In the genomic region with DNA sequence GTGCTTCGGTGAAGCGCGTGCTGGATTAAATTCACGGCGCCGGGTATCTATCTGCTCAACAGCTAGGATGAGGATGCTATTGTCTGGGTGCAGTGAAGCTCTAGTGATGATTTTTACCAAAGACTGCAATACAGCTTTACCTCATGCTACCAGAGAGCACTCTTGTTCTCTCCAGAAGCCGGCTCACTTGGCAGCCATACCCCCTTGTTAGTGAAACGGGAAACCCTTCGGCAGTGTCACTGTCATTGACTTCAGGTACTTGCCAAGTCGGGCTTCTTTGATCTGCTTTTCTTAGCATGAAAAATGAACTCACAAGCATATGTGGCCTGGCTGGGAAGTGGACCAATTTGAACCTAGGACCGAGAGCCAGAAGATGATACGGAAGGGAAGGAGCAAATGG, we compare ENCODE assay signal across 20 mouse cellular contexts.
A peak's percentile ranks its signal among the peaks of the same experiment; 100 is the strongest.
DNase-seq lines count a peak whose midpoint lies in the region; ATAC-seq and TF ChIP-seq lines count a peak whose summit lies in the region.
"Had no signal": no experiment of that assay in that cellular context is flagged by ENCODE, and none has a peak within 500 bp of the region (broad histone marks: within the 10 kb centered on the region; RNA-seq: fewer than 3 reads in every experiment).

No protein-coding gene starts in this region.

- H3K27ac ChIP-seq in embryonic facial prominence, embryonic 14.5 days (replicated peaks; ENCODE audit: low read depth, low read length): no peak overlapping the region
- H3K27ac ChIP-seq in embryonic facial prominence, embryonic 10.5 days (replicated peaks): no peak overlapping the region
- no peak overlapping the region for H3K27ac ChIP-seq in forebrain, postnatal 0 days (ENCODE audit: low read depth, low read length)
- H3K27ac ChIP-seq in forebrain, embryonic 12.5 days: no peak overlapping the region
- H3K27ac ChIP-seq in hindbrain, postnatal 0 days: no peak overlapping the region
- H3K27ac ChIP-seq in hindbrain, embryonic 16.5 days (ENCODE audit: low read depth, low read length): no peak overlapping the region
- H3K27ac ChIP-seq in limb, embryonic 10.5 days: no peak overlapping the region
- H3K27ac ChIP-seq in midbrain, embryonic 14.5 days (replicated peaks; ENCODE audit: low read depth, low read length): no peak overlapping the region
- H3K27ac ChIP-seq: heart, adult 2 months; heart, embryonic 15.5 days; hindbrain, embryonic 13.5 days; kidney, embryonic 15.5 days had no signal

- no peak overlapping the region for H3K4me3 ChIP-seq in embryonic facial prominence, embryonic 14.5 days (ENCODE audit: low read depth, low read length)
- no peak overlapping the region for H3K4me3 ChIP-seq in embryonic facial prominence, embryonic 10.5 days
- H3K4me3 ChIP-seq in forebrain, postnatal 0 days (ENCODE audit: low read depth, low read length): no peak overlapping the region
- H3K4me3 ChIP-seq in forebrain, embryonic 12.5 days (replicated peaks): no peak overlapping the region
- no peak overlapping the region for H3K4me3 ChIP-seq in hindbrain, postnatal 0 days (ENCODE audit: low read length)
- H3K4me3 ChIP-seq in hindbrain, embryonic 16.5 days (ENCODE audit: low read length): no peak overlapping the region
- H3K4me3 ChIP-seq in limb, embryonic 10.5 days: no peak overlapping the region
- no peak overlapping the region for H3K4me3 ChIP-seq in midbrain, embryonic 14.5 days (replicated peaks; ENCODE audit: low read depth, low read length)
- H3K4me3 ChIP-seq: heart, adult 2 months; heart, embryonic 15.5 days; hindbrain, embryonic 13.5 days; kidney, embryonic 15.5 days had no signal

- no peak for TF ChIP-seq CTCF in forebrain, postnatal 0 days (IDR thresholded peaks at IDR 0.05; ENCODE audit: low read depth)
- TF ChIP-seq CTCF in hindbrain, postnatal 0 days (IDR thresholded peaks at IDR 0.05; ENCODE audit: low read depth): no peak

- H3K9ac ChIP-seq in embryonic facial prominence, embryonic 14.5 days (ENCODE audit: low read depth, low read length): no peak overlapping the region
- H3K9ac ChIP-seq in forebrain, postnatal 0 days: no peak overlapping the region
- H3K9ac ChIP-seq in forebrain, embryonic 12.5 days: no peak overlapping the region
- H3K9ac ChIP-seq in hindbrain, postnatal 0 days (replicated peaks; ENCODE audit: low read length): no peak overlapping the region
- no peak overlapping the region for H3K9ac ChIP-seq in hindbrain, embryonic 16.5 days (ENCODE audit: low read depth, low read length)
- H3K9ac ChIP-seq in midbrain, embryonic 14.5 days (replicated peaks; ENCODE audit: low read length): no peak overlapping the region
- H3K9ac ChIP-seq: heart, embryonic 15.5 days; hindbrain, embryonic 13.5 days; kidney, embryonic 15.5 days had no signal

- ATAC-seq in embryonic facial prominence, embryonic 14.5 days (ENCODE audit: low read depth): peak; percentile 50; the same call in 1 of the 2 replicates
- peak; percentile 20; the same call in 1 of the 2 replicates for ATAC-seq in forebrain, postnatal 0 days
- no peak for ATAC-seq in forebrain, embryonic 12.5 days (ENCODE audit: low FRiP score)
- no peak for ATAC-seq in hindbrain, postnatal 0 days
- no peak for ATAC-seq in hindbrain, embryonic 16.5 days
- ATAC-seq in midbrain, embryonic 14.5 days (ENCODE audit: low FRiP score, low TSS enrichment): no peak
- ATAC-seq: intestine, embryonic 16.5 days had no signal

- no peaks in the 10 kb centered on the region for H3K27me3 ChIP-seq in embryonic facial prominence, embryonic 14.5 days (replicated peaks; ENCODE audit: control insufficient read depth, insufficient read depth, low read length)
- no peaks in the 10 kb centered on the region for H3K27me3 ChIP-seq in embryonic facial prominence, embryonic 10.5 days (replicated peaks; ENCODE audit: low read depth, poor library complexity, severe bottlenecking)
- no peaks in the 10 kb centered on the region for H3K27me3 ChIP-seq in forebrain, postnatal 0 days (ENCODE audit: insufficient read depth, low read length)
- no peaks in the 10 kb centered on the region for H3K27me3 ChIP-seq in forebrain, embryonic 12.5 days
- H3K27me3 ChIP-seq in hindbrain, postnatal 0 days (ENCODE audit: insufficient read depth, low read length): no peaks in the 10 kb centered on the region
- H3K27me3 ChIP-seq in hindbrain, embryonic 16.5 days (replicated peaks; ENCODE audit: control insufficient read depth, insufficient read depth, low read length): no peaks in the 10 kb centered on the region
- no peaks in the 10 kb centered on the region for H3K27me3 ChIP-seq in limb, embryonic 10.5 days (ENCODE audit: low read depth, poor library complexity, severe bottlenecking)
- no peaks in the 10 kb centered on the region for H3K27me3 ChIP-seq in midbrain, embryonic 14.5 days (ENCODE audit: control insufficient read depth, insufficient read depth, low read length)
- H3K27me3 ChIP-seq: CH12.LX; heart, embryonic 15.5 days; hindbrain, embryonic 13.5 days; kidney, embryonic 15.5 days had no signal

- peak; percentile 56 for DNase-seq in embryonic facial prominence, embryonic 14.5 days (ENCODE audit: low spot score)
- no peak for DNase-seq in embryonic facial prominence, embryonic 10.5 days (ENCODE audit: low spot score)
- peak; percentile 20 for DNase-seq in forebrain, postnatal 0 days
- peak; percentile 41 for DNase-seq in hindbrain, postnatal 0 days (ENCODE audit: low spot score)
- DNase-seq in limb, embryonic 10.5 days (ENCODE audit: low spot score): peak; percentile 23
- no peak for DNase-seq in midbrain, embryonic 14.5 days
- DNase-seq: adrenal gland, adult 2 months; adrenal gland, postnatal 25 days; cerebellum, adult 9-10 months; heart, adult 2 months; heart, postnatal 14 days; kidney, adult 2 months had no signal

- no peaks in the 10 kb centered on the region for H3K36me3 ChIP-seq in embryonic facial prominence, embryonic 14.5 days (ENCODE audit: control insufficient read depth, insufficient read depth, low read length)
- no peaks in the 10 kb centered on the region for H3K36me3 ChIP-seq in embryonic facial prominence, embryonic 10.5 days (replicated peaks)
- H3K36me3 ChIP-seq in forebrain, postnatal 0 days (ENCODE audit: insufficient read depth): no peaks in the 10 kb centered on the region
- no peaks in the 10 kb centered on the region for H3K36me3 ChIP-seq in forebrain, embryonic 12.5 days (replicated peaks)
- no peaks in the 10 kb centered on the region for H3K36me3 ChIP-seq in hindbrain, postnatal 0 days (ENCODE audit: insufficient read depth, low read length)
- no peaks in the 10 kb centered on the region for H3K36me3 ChIP-seq in hindbrain, embryonic 16.5 days (ENCODE audit: control insufficient read depth, insufficient read depth, low read length)
- no peaks in the 10 kb centered on the region for H3K36me3 ChIP-seq in limb, embryonic 10.5 days
- no peaks in the 10 kb centered on the region for H3K36me3 ChIP-seq in midbrain, embryonic 14.5 days (ENCODE audit: control insufficient read depth, insufficient read depth, low read length)
- H3K36me3 ChIP-seq: heart, embryonic 15.5 days; hindbrain, embryonic 13.5 days; kidney, embryonic 15.5 days had no signal

- H3K9me3 ChIP-seq in embryonic facial prominence, embryonic 14.5 days (ENCODE audit: control insufficient read depth, low read length): no peaks in the 10 kb centered on the region
- no peaks in the 10 kb centered on the region for H3K9me3 ChIP-seq in embryonic facial prominence, embryonic 10.5 days
- H3K9me3 ChIP-seq in forebrain, postnatal 0 days (ENCODE audit: low read length): no peaks in the 10 kb centered on the region
- no peaks in the 10 kb centered on the region for H3K9me3 ChIP-seq in forebrain, embryonic 12.5 days
- H3K9me3 ChIP-seq in hindbrain, postnatal 0 days (ENCODE audit: low read length): no peaks in the 10 kb centered on the region
- no peaks in the 10 kb centered on the region for H3K9me3 ChIP-seq in hindbrain, embryonic 16.5 days (ENCODE audit: control insufficient read depth, low read length)
- no peaks in the 10 kb centered on the region for H3K9me3 ChIP-seq in limb, embryonic 10.5 days (replicated peaks)
- H3K9me3 ChIP-seq in midbrain, embryonic 14.5 days (ENCODE audit: control insufficient read depth, low read length): no peaks in the 10 kb centered on the region
- H3K9me3 ChIP-seq: heart, embryonic 15.5 days; hindbrain, embryonic 13.5 days; kidney, embryonic 15.5 days had no signal

- no peak overlapping the region for H3K4me2 ChIP-seq in embryonic facial prominence, embryonic 14.5 days (ENCODE audit: low read depth, low read length)
- no peak overlapping the region for H3K4me2 ChIP-seq in forebrain, postnatal 0 days (ENCODE audit: low read depth)
- no peak overlapping the region for H3K4me2 ChIP-seq in forebrain, embryonic 12.5 days
- no peak overlapping the region for H3K4me2 ChIP-seq in hindbrain, postnatal 0 days (ENCODE audit: low read depth, low read length)
- H3K4me2 ChIP-seq in hindbrain, embryonic 16.5 days (ENCODE audit: low read length): no peak overlapping the region
- H3K4me2 ChIP-seq in midbrain, embryonic 14.5 days (ENCODE audit: low read length): no peak overlapping the region
- H3K4me2 ChIP-seq: heart, embryonic 11.5 days; heart, embryonic 15.5 days; hindbrain, embryonic 13.5 days; kidney, embryonic 15.5 days had no signal

- no peaks in the 10 kb centered on the region for H3K4me1 ChIP-seq in embryonic facial prominence, embryonic 14.5 days (ENCODE audit: control insufficient read depth, insufficient read depth, low read length)
- peaks cover 13% of the 10 kb centered on the region for H3K4me1 ChIP-seq in embryonic facial prominence, embryonic 10.5 days
- 0 out of 2 replicates have a peak, but pooled peaks cover 3% of the 10 kb centered on the region for H3K4me1 ChIP-seq in forebrain, postnatal 0 days (ENCODE audit: insufficient read depth)
- H3K4me1 ChIP-seq in forebrain, embryonic 12.5 days: no peaks in the 10 kb centered on the region
- H3K4me1 ChIP-seq in hindbrain, postnatal 0 days (ENCODE audit: insufficient read depth, low read length): no peaks in the 10 kb centered on the region
- no peaks in the 10 kb centered on the region for H3K4me1 ChIP-seq in hindbrain, embryonic 16.5 days (ENCODE audit: control insufficient read depth, insufficient read depth, low read depth, low read length)
- peaks cover 47% of the 10 kb centered on the region for H3K4me1 ChIP-seq in limb, embryonic 10.5 days
- H3K4me1 ChIP-seq in midbrain, embryonic 14.5 days (ENCODE audit: control insufficient read depth, insufficient read depth, low read length): no peaks in the 10 kb centered on the region

- 87% methylated on average over 12 of the region's 12 CpGs for WGBS in embryonic facial prominence, embryonic 14.5 days
- WGBS in embryonic facial prominence, embryonic 10.5 days: 90% methylated on average over 12 of the region's 12 CpGs
- WGBS in forebrain, postnatal 0 days: 55% methylated on average over 12 of the region's 12 CpGs
- 88% methylated on average over 12 of the region's 12 CpGs for WGBS in forebrain, embryonic 12.5 days
- 60% methylated on average over 12 of the region's 12 CpGs for WGBS in hindbrain, postnatal 0 days
- WGBS in hindbrain, embryonic 16.5 days: 66% methylated on average over 12 of the region's 12 CpGs
- WGBS in limb, embryonic 10.5 days: 90% methylated on average over 12 of the region's 12 CpGs
- WGBS in midbrain, embryonic 14.5 days: 84% methylated on average over 12 of the region's 12 CpGs

Comparison
In these comparisons a context has a peak if more than half of its experiments do, and no peak if none do; other contexts are left out.
1. ATAC-seq: peak in embryonic facial prominence, embryonic 14.5 days (single experiment) and forebrain, postnatal 0 days (single experiment); none in forebrain, embryonic 12.5 days (single experiment), hindbrain, postnatal 0 days (single experiment), hindbrain, embryonic 16.5 days (single experiment) and midbrain, embryonic 14.5 days (single experiment).
2. DNase-seq: peak in embryonic facial prominence, embryonic 14.5 days (single experiment), forebrain, postnatal 0 days (single experiment), hindbrain, postnatal 0 days (single experiment) and limb, embryonic 10.5 days (single experiment); none in embryonic facial prominence, embryonic 10.5 days (single experiment) and midbrain, embryonic 14.5 days (single experiment).